Mouse (Mus musculus) forebrain, postnatal 0 days (tissue): Measurements from ENCODE around the gene Lyzl4. TPM values are rescaled to one million over a fixed set of nuclear protein-coding genes. Genes with fewer than 3 reads are reported as not detected.

Source experiments
- ATAC-seq: fragments of 200-750 bp; cut with Nextera tagmentation; 2 replicates; pipeline ENCODE4 v1.8.0; 2017; ENCODE audit warnings: mild to moderate bottlenecking, moderate library complexity
- DNase-seq: peaks from one replicate; pipeline ENCODE4 v3.0.0-alpha.2; 2015
- H3K27ac ChIP-seq: fragments of 300-500 bp; sonication (generic); 2 replicates; pipeline ENCODE4 v1.5.1; 2014; ENCODE audit warnings: low read depth, mild to moderate bottlenecking, antibody characterized with exemption, low read length, moderate library complexity, mixed read lengths
- H3K27me3 ChIP-seq: fragments of 300-500 bp; sonication (generic); 2 replicates; pipeline ENCODE4 v1.6.1; 2014; ENCODE audit warnings: mild to moderate bottlenecking, low read length, mixed read lengths; ENCODE audit not compliant: insufficient read depth
- H3K36me3 ChIP-seq: fragments of 300-500 bp; sonication (generic); 2 replicates; pipeline ENCODE4 v1.6.1; 2014; ENCODE audit warnings: mild to moderate bottlenecking, moderate library complexity; ENCODE audit not compliant: insufficient read depth
- H3K4me1 ChIP-seq: fragments of 300-500 bp; sonication (generic); 2 replicates; pipeline ENCODE4 v1.6.1; 2014; ENCODE audit warnings: antibody characterized with exemption; ENCODE audit not compliant: insufficient read depth
- H3K4me2 ChIP-seq: fragments of 300-500 bp; sonication (generic); 2 replicates; pipeline ENCODE4 v1.6.1; 2014; ENCODE audit warnings: low read depth, mild to moderate bottlenecking, moderate library complexity
- H3K4me3 ChIP-seq: fragments of 300-500 bp; sonication (generic); 2 replicates; pipeline ENCODE4 v1.5.1; 2014; ENCODE audit warnings: low read depth, low read length, mixed read lengths
- H3K9ac ChIP-seq: fragments of 300-500 bp; sonication (generic); 2 replicates; pipeline ENCODE4 v1.6.1; 2014; ENCODE audit warnings: mild to moderate bottlenecking
- H3K9me3 ChIP-seq: fragments of 300-500 bp; sonication (generic); 2 replicates; pipeline ENCODE4 v1.6.1; 2016; ENCODE audit warnings: low read length
- CTCF ChIP-seq: sonication (generic); IDR thresholded peaks from 2 replicates; pipeline ENCODE4 v1.5.1; 2016; ENCODE audit warnings: antibody characterized with exemption, control low read depth, low read depth
- WGBS: fragments of 180-500 bp; shearing (Covaris S2); extraction: QIAGEN DNeasy Blood & Tissue Kit; methylation state at CpG from one replicate; pipeline ENCODE4 v1.1.7; 2014; 5-methylcytosine and 5-hydroxymethylcytosine counted together
- polyA plus RNA-seq: library from polyadenylated mRNA; unstranded; fragments of >200 nt; fragmentation: Nextera tagmentation; extraction: Ambion mirVana; gene quantifications from 2 replicates; pipeline ENCODE4 v1.2.1, GENCODE M21; 2015
- total RNA-seq: library from RNA; depleted of rRNA; stranded (reverse); fragments of >200 nt; gene quantifications from 2 replicates; pipeline ENCODE4 v1.2.3, GENCODE M21; 2014

Gene Lyzl4
- total and polyA plus RNA-seq, 2 experiments from 2014 or later: not detected

DNA sequence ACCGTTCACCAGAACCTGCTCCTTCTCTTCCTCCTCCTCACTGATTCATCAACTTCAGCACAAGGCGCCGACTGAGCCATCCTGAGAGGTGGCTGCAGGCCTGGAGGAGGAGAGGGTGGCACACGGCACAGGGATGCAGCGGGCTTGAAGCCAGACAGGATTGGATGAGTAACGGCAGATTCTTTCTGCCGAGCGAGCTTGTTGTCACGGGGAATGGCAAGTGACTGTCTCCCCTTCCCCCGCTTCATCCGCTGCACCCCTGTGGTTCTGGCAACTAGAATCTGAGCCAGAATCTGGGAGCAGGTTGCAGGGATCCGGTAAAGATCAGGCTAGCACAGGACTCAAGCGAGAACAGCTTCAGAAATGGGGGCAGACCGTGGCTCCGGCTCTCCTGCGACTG, 2.1 kb downstream of the Lyzl4 start:
- no peak overlapping the region for H3K9ac ChIP-seq
- H3K36me3 ChIP-seq: no peaks in the 10 kb centered on the region
- H3K4me3 ChIP-seq: no peak overlapping the region
- H3K4me1 ChIP-seq: peaks cover 5% of the 10 kb centered on the region
- no peaks in the 10 kb centered on the region for H3K9me3 ChIP-seq
- H3K27me3 ChIP-seq: peaks cover 14% of the 10 kb centered on the region
- TF ChIP-seq CTCF: no peak
- no peak for ATAC-seq
- 34% methylated on average over 16 of the region's 16 CpGs for WGBS
- H3K4me2 ChIP-seq: no peak overlapping the region
- peak; percentile 26 for DNase-seq
- H3K27ac ChIP-seq: no peak overlapping the region

DNA sequence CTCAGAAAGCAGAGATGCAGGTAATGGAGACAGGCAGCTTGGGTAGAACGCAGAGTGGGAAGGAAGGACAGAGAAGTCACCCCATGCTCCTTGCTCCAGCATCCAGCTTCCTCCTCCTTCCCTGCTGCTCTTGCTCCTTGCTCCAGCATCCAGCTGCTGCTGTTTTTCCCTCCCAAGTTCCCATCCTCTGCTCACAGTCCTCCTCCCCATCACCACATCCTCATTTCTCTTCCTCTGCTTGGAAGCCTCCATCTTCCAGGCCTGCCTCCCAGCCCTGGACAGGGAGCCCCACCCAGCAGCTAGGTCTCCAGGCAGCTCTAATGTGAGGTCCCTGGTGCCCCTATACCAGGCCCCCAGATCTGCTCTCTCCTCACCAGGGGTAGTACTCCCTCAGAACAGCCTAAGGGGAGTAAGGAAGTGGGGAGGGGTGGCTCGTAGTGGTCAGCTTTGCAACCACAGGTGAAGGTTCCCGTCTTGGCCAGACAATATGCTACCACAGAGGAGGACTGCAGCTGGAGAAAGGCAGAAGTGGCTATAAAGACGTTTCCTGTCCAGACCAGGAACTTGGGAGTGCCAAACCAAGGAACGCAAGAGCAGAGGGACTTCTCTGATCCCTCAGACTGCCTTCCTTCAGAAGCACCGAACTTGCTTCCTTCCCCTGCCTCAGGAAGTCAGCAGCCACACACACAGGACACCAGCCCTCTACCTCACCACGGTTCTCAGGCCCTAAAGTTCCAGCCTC, 5.9 kb downstream of the Lyzl4 start:
- H3K4me3 ChIP-seq: no peak overlapping the region
- H3K27me3 ChIP-seq: no peaks in the 10 kb centered on the region
- no peak overlapping the region for H3K4me2 ChIP-seq
- H3K27ac ChIP-seq: no peak overlapping the region
- no peaks in the 10 kb centered on the region for H3K9me3 ChIP-seq
- 62% methylated on average over 7 of the region's 7 CpGs for WGBS
- ATAC-seq: no peak
- H3K4me1 ChIP-seq: no peaks in the 10 kb centered on the region
- no peaks in the 10 kb centered on the region for H3K36me3 ChIP-seq
- TF ChIP-seq CTCF: no peak
- no peak for DNase-seq
- no peak overlapping the region for H3K9ac ChIP-seq

DNA sequence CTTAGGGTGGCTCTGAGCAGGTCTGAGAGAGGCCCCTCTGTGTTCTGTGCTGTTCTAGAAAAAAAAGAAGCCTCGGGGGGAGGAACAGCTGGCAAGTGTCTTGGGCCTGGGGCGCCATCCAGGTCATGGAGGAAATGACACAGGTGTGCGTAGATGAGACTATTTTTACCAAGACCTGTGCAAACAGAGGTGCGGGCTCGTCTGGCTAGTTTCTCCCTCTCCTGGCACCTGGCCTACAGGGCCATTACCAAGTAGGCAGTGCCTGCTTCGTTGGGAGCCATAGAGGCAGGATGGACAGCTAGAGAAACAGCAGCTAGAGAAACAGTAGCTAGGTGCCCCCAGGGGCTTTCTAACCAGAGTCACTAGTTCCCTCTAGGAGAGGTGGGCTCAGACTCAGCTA, 8.6 kb downstream of the Lyzl4 start:
- no peak overlapping the region for H3K9ac ChIP-seq
- no peak overlapping the region for H3K27ac ChIP-seq
- WGBS: 80% methylated on average over 6 of the region's 6 CpGs
- H3K36me3 ChIP-seq: no peaks in the 10 kb centered on the region
- ATAC-seq (no peak), DNase-seq (no peak)
- no peak overlapping the region for H3K4me2 ChIP-seq
- H3K4me1 ChIP-seq: no peaks in the 10 kb centered on the region
- no peak overlapping the region for H3K4me3 ChIP-seq
- H3K9me3 ChIP-seq: no peaks in the 10 kb centered on the region
- TF ChIP-seq CTCF: no peak
- H3K27me3 ChIP-seq: no peaks in the 10 kb centered on the region

DNA sequence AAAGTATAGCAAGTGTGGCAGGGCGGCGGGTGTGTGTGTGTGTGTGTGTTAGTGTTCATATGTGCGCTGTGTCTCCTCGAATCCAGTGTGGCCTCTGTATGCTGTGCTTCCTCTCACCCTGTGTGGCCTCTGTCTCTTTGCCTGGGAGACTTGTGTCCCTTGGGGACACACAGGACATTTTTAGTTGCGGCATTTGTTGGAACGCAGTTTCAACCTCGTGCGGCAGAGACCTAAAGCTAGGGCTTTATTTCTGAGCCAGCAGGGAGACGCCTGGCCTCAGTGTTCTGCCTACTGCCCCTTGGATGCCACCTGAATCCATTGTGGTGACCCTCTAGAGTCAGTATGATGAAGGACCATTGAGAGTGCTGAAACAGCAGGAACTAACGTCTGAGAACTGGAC, 9.0 kb downstream of the Lyzl4 start:
- no peak overlapping the region for H3K4me3 ChIP-seq
- H3K4me2 ChIP-seq: no peak overlapping the region
- ATAC-seq (no peak), DNase-seq (no peak)
- H3K27me3 ChIP-seq: no peaks in the 10 kb centered on the region
- no peaks in the 10 kb centered on the region for H3K4me1 ChIP-seq
- H3K9me3 ChIP-seq: no peaks in the 10 kb centered on the region
- no peak overlapping the region for H3K27ac ChIP-seq
- no peak for TF ChIP-seq CTCF
- no peak overlapping the region for H3K9ac ChIP-seq
- 86% methylated on average over 10 of the region's 10 CpGs for WGBS
- no peaks in the 10 kb centered on the region for H3K36me3 ChIP-seq

DNA sequence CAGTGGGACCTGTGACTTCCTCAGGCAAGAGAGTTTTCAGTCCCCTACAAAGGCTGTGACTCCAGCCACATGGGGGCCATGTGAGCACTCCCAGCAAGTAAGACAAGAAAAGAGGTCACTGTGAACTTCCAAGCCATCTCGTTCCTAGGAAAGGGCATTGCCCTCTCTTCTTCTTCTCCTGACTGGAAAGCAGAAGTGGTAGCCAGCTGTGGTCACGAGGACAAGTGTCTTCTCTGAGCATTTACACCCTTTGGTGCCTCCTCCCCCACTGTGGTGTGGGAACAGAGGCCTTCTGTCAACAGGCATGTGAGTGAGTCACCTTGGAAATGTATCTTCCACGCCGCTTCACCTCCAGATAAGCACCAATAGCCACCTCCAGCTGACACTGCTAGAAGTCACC, 9.9 kb downstream of the Lyzl4 start:
- Histone ChIP-seq H3K4me2 (no peak overlapping the region), H3K27me3 (no peaks in the 10 kb centered on the region), H3K9ac (no peak overlapping the region), H3K36me3 (no peaks in the 10 kb centered on the region), H3K9me3 (no peaks in the 10 kb centered on the region), H3K27ac (no peak overlapping the region), H3K4me3 (no peak overlapping the region), H3K4me1 (no peaks in the 10 kb centered on the region)
- no peak for TF ChIP-seq CTCF
- DNase-seq: no peak
- 68% methylated on average over 4 of the region's 4 CpGs for WGBS
- ATAC-seq: no peak

DNA sequence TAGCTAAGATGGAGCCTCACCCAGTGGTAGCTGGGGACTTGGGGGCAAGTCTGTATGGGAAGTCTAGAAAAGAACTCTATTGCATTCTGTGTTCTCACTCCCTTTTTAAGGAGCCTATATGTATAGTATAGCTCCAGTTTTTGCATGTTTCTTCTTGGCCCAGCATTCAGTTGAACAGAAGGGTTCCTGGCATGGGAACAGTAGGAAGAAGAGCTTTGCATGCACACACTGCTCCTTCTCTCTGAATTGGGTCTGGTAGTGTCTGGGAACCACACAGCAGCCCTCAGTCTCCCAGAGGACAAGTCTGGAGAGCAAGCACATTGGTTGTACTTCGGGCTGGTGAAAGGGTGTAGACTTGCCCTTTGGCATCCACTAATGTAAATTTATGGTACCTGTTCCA, 11.3 kb downstream of the Lyzl4 start:
- H3K27me3 ChIP-seq: no peaks in the 10 kb centered on the region
- no peaks in the 10 kb centered on the region for H3K36me3 ChIP-seq
- no peaks in the 10 kb centered on the region for H3K9me3 ChIP-seq
- no peak overlapping the region for H3K9ac ChIP-seq
- H3K4me2 ChIP-seq: no peak overlapping the region
- H3K27ac ChIP-seq: peak overlapping the region; percentile 15; the same call in 1 of the 2 replicates
- H3K4me1 ChIP-seq: no peaks in the 10 kb centered on the region
- no peak overlapping the region for H3K4me3 ChIP-seq
- 76% methylated on average over 1 of the region's 1 CpGs for WGBS
- ATAC-seq (peak; percentile 47; the same call in 1 of the 2 replicates), DNase-seq (peak; percentile 55)
- no peak for TF ChIP-seq CTCF

DNA sequence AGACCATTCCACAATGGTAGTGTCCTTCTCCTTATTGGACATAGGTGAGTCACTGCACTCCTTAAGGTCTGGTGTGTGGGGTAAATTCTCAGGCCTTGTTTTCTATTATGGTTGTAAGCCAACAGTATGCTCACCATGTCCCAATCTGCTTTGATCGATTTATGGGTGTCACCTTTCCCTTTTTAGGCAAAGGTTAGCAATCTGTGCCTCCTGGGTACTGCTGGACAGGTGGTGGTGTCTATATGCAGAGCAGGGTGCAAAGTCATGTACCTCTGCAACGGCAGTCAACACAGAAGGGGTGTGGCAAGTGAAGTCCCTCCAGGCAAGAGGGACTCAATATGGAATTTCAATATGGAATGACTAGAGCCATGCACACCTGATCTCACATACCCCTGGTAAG, 17.0 kb downstream of the Lyzl4 start:
- Histone ChIP-seq H3K27me3 (no peaks in the 10 kb centered on the region), H3K36me3 (no peaks in the 10 kb centered on the region), H3K4me2 (no peak overlapping the region), H3K9ac (no peak overlapping the region), H3K27ac (no peak overlapping the region), H3K4me3 (no peak overlapping the region), H3K9me3 (no peaks in the 10 kb centered on the region), H3K4me1 (no peaks in the 10 kb centered on the region)
- TF ChIP-seq CTCF: no peak
- no peak for ATAC-seq
- 90% methylated on average over 2 of the region's 2 CpGs for WGBS
- no peak for DNase-seq
